Mouse (Mus musculus) erythroblast, adult 5-6 weeks (primary cell): ENCODE data around the gene Rfc4. TPM values are rescaled to one million over a fixed set of nuclear protein-coding genes. Genes with fewer than 3 reads are reported as not detected.

ENCODE experiments used
- total RNA-seq, 2 experiments: library from RNA; stranded (forward) in 1 of 2; stranded (reverse) in 1 of 2; fragments of 150-400 nt in 1 of 2; fragments of 200-764, 138-1000 nt in 1 of 2; gene quantifications; 2 replicates each; pipeline versions ENCODE4 v1.2.3 to v1.2.4; 2015 to 2017; ENCODE audit warnings: low replicate concordance in 2 of 2

The Rfc4 gene
- total RNA-seq, 2 experiments from 2014 or later: 27.0 to 64.0 TPM

Other genes with a start within 250 kb of the Rfc4 start
- gene Ahsg, start 236.5 kb downstream of the Rfc4 start, total RNA-seq (2015; ENCODE audit: low replicate concordance): not detected in 2 replicates
- not detected in 2 replicates for gene Ahsg, start 236.5 kb downstream of the Rfc4 start, total RNA-seq (2017; ENCODE audit: low replicate concordance)
- not detected in 2 replicates for gene Fetub, start 209.4 kb downstream of the Rfc4 start, total RNA-seq (2015; ENCODE audit: low replicate concordance)
- gene Fetub, start 209.4 kb downstream of the Rfc4 start, total RNA-seq (2017; ENCODE audit: low replicate concordance): not detected in 2 replicates
- gene Hrg, start 176.7 kb downstream of the Rfc4 start, total RNA-seq (2015; ENCODE audit: low replicate concordance): not detected in 2 replicates
- gene Hrg, start 176.7 kb downstream of the Rfc4 start, total RNA-seq (2017; ENCODE audit: low replicate concordance): not detected in 2 replicates
- gene Kng2, start 98.3 kb downstream of the Rfc4 start, total RNA-seq (2015; ENCODE audit: low replicate concordance): not detected in 2 replicates
- 2.1 and 3.2 TPM in 2 replicates for gene Kng2, start 98.3 kb downstream of the Rfc4 start, total RNA-seq (2017; ENCODE audit: low replicate concordance)
- gene Kng1, start 69.9 kb downstream of the Rfc4 start, total RNA-seq (2015; ENCODE audit: low replicate concordance): not detected in 2 replicates
- gene Kng1, start 69.9 kb downstream of the Rfc4 start, total RNA-seq (2017; ENCODE audit: low replicate concordance): 0.51 TPM in 1 of 2 replicates, not detected in the other
- 120 and 145 TPM in 2 replicates for gene Eif4a2, start 20.3 kb downstream of the Rfc4 start, total RNA-seq (2015; ENCODE audit: low replicate concordance)
- 151 and 206 TPM in 2 replicates for gene Eif4a2, start 20.3 kb downstream of the Rfc4 start, total RNA-seq (2017; ENCODE audit: low replicate concordance)
- 4.4 TPM in 1 of 2 replicates, not detected in the other for gene Adipoq, start 18.8 kb upstream of the Rfc4 start, total RNA-seq (2015; ENCODE audit: low replicate concordance)
- not detected in 2 replicates for gene Adipoq, start 18.8 kb upstream of the Rfc4 start, total RNA-seq (2017; ENCODE audit: low replicate concordance)
- 0.77 and 0.84 TPM in 2 replicates for gene St6gal1, start 97.0 kb upstream of the Rfc4 start, total RNA-seq (2015; ENCODE audit: low replicate concordance)
- gene St6gal1, start 97.0 kb upstream of the Rfc4 start, total RNA-seq (2017; ENCODE audit: low replicate concordance): 1.1 and 1.4 TPM in 2 replicates